Mouse (Mus musculus) heart, adult 18-20 months (tissue): ENCODE results near the gene Cmtr1. TPM values are rescaled to one million over a fixed set of nuclear protein-coding genes. Genes with fewer than 3 reads are reported as not detected.

Experiments
- DNase-seq, 2 experiments: peaks; one replicate each; pipeline ENCODE4 v3.0.0; 2021 to 2022; ENCODE audit warnings: mixed read lengths in 1 of 2
- total RNA-seq, 2 experiments: library from RNA; stranded (reverse); gene quantifications; 2 replicates each; pipeline ENCODE4 v1.2.3; 2021

Cmtr1 gene
- total RNA-seq, 2 experiments from 2014 or later: 55.9 to 65.9 TPM

DNA sequence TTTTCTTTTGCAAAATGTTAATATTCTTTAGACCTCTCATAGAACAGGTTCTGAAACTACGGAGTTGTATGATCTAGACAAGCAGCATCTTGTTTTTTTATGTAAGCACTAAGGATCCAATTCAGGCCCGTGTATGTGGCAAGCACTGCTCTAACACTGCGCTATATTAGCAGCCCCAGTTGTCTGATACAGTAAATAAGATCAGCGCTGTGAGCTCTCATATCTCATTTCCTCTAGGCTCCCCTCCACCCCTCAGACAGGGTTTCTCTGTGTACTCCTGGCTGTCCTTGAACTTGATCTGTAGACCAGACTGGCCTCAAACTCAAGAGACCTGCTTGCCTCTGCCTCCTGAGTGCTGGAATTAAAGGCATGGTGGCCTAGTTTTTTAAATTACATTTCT is 8.6 kb downstream of the Cmtr1 start:
- no peak for DNase-seq

DNA sequence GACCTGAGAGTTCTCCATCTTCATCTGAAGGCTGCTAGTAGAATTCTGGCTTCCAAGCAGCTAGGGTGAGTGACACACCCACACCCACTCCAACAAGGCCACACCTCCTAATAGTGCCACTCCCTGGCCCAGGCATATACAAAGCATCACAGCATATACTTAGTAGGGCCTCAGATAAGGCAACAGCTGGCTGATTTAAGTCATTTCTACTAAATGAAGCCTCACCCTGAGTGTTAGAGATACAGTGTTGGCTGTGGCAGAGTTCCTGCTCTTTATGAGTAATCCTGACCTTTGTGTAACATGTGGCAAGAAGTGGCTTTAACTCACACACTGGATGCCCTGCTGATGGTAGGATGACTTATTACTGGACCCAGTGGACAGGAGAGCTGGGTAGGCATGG is 9.5 kb downstream of the Cmtr1 start:
- DNase-seq: no peak

DNA sequence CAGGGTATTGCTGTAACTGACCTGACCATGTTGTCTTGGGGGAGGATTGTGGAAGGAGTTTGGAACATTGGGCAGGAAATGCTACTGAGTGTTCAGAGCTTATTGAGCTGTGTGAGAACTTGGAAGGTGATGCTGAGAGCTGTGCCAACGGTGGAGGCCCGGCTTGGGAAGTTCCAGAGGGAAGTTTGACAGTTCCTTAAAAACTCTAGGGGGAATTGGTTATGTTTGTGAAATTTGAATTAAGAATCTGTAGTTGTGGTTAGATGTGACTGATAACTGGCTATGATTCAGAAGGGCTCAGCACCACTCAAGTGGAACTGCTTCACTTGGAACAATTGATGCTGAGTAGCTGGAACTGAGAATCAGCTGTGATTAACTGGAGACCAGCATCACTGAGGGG is 10.6 kb downstream of the Cmtr1 start:
- peak; percentile 26 to 49 for DNase-seq

DNA sequence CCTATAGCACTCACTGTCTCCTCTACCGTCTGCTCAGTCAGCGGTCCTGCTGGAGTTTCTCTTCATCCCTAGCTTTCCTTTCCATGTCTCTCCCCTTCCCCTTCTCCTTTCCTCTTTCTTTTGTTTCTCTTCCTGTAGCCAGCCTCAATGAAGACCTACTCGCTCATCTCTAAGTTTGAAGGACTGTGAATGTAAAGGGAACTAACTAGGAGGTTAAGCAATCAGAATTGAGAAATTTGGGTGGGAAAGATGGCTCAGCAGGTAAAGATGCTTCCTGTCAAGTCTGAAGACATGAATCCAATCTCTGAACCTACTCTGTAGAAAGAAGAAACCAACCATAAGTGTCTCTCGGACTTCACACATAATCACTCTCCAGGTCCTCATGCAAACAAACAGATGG is 12.9 kb downstream of the Cmtr1 start:
- DNase-seq: no peak

DNA sequence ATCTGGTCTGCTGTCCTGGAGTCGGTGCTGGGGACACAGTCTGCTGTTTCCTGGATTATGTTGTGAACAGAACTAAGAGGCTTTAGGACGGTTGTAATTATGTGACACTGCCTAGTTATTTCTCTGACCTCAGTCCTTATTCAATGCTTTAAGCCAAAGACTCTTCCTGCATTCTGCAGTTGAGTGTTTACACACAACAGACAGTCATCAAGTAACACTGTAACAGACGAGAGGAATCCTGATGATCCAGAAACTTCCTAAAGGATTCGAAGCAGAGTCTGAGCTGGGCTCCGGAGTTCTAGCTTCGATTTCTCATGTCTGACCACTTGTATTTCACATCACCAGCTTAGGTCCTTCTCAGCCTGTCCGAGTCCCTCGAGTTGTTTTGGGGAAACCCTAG is 18.1 kb downstream of the Cmtr1 start:
- no peak for DNase-seq

DNA sequence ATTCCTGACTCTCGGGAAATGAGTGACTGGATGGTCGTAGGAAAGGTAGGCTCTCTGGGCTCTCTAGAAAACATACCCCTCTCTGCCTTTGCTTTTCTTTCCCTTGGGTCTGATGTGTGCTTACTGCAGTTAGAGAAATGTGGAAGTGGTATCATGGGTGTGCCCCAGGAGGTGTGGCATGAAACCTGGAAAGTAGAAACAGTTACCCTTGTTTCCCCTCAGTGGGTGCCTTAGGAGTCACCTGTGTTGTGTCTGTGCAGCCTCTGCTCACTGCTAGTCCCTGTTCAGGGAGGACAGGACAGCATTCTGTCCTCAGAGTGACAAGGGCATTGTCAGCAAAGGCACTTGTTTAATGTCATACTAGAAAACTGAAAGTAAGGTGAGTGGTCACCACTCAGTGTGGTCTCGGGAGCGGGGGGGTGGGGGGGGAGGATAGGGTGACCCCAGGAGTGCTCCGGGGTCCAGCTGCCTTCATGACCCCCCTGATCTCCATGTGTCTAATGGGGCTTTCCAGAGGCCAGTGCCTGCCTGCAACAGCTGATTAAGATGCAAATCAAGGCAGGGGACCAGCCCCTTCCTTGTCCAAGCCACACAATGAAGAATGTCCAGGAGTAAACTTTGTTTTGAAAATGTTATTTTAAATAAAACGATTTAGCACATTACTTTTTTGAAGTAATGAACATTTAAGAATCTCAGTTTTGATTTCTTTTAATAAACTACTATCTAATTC is 18.8 kb downstream of the Cmtr1 start:
- no peak for DNase-seq

DNA sequence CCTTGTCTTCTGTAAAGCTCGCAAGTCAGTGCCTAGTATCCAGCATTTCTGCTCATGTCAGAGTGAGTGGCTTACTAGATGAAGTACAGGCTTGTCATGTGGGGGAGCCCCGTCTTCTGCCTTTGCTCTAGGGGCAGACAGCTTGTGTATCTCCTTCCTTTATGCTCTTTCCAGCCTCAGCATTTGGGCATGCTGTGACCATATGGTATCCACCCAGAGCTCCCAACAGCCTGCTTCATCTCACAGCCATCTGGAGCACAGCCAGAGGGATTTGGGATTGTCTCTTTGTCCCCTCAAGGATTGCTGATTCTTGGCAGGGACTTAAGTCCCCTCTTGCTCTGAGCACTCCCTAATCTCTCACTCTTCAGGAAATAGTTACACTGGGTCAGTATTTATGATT is 19.8 kb downstream of the Cmtr1 start:
- no peak for DNase-seq

DNA sequence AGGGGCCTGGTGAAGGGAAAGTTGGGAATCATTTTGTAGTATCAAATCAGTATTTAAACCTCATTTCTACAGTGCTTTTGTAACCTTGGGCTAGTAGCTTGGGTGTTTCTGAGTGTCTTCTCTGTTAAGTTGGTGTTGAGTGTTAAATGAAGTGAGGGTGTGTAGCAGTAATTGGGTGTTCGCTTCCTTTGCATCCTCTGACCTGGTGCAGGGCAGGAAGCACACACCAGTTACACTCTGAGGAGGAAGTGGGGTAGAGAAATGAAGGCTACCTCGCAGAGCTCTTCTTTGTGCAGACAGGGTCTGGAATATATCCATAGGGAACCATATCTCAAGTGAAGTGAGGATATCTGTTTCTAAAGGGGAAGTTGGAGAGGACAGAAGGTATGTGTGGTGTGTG is 20.5 kb downstream of the Cmtr1 start:
- no peak for DNase-seq

DNA sequence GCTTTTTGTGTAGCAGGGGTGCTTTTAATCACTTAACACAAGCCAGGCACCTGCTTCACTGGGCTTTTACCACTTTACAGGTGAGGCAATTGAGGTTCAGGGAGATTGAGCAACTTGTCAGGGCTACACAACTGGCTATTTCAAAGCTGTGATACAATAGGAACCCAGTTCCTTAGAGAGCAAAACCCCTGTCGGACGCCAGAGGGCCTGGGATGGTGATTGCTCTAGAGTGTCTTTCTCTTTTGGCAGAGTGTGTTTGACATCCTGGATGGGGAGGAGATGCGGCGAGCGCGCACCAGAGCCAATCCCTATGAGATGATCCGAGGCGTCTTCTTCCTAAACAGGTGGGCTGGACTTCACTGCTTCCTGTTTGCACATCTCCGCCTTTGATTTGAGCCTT is 21.3 kb downstream of the Cmtr1 start:
- no peak for DNase-seq

DNA sequence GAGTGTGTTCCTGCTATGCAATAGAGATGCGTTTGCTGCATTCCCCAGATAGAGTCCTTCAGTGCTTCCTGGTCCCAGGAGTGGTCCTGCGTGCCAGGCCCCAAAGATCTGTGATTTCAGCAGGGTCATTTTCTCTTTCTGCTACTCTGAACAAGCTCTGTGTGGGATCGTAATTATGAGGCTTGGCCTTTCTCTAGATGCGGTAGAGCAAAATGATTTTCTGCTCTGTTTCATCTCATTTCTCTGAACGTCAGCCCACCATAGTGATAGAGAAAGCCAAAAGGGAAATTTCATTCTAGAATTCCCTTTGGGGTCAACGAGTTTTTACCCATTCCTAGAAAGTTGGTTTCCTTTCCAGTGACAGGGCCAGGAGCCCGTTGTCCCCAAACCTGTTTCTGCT is 21.9 kb downstream of the Cmtr1 start:
- DNase-seq: no peak

DNA sequence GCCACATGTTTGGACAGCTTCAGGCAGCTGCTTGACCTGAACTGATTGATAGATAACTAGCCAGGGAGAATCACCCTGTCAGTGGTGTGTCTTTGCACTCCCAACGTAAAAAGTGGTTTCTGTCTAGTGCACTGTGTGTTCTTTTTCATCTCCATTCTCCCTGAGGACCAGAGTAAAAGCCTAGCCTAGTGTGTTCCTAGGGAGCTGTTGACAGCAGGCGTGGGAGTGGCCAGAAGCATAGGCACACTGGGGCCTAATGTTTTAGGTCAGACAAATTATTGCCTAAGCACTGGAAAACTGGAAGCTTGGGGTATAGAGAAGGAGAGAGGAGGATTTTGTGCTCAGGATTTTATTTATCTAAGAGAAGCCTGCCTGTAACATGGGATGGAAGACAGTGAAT is 22.7 kb downstream of the Cmtr1 start:
- peak; percentile 38 to 42 for DNase-seq

DNA sequence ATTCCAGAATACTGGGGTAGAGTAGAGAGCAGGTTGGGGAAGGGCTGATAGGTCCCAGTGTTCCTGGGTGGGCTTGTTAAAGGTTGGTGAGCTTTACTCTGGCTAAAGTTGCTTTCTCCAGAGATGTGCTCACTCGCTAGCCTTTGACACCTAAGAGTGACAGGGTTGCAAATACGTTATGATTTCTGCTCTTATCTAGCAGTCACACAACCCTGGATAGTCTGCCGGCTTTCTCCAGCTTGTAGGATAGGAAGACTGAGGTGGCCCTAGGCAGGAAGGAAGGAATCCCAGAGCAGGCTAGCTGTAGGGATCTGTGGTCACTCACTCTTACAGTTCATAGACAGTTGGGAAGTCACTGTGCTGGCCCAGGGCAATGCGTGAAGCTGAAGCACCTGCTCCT is 23.9 kb downstream of the Cmtr1 start:
- no peak for DNase-seq

DNA sequence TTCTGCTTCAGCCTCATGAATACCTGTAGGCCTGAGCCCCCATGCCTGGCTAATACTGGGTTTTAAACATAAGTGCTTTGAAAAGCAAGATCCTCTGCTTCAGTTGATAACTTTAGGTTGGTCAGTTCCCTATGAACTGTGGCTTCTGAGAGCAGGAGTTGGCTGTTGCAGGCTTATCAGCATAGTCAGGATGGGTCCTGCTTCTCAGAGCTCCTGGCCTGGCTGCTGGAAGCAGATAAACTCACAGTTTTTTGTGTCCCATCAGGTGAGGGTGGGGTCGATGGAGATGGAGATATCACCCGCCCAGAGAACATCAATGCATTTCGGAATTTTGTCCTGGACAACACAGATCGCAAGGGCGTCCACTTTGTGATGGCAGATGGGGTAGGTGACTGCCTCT is 26.4 kb downstream of the Cmtr1 start:
- no peak for DNase-seq

DNA sequence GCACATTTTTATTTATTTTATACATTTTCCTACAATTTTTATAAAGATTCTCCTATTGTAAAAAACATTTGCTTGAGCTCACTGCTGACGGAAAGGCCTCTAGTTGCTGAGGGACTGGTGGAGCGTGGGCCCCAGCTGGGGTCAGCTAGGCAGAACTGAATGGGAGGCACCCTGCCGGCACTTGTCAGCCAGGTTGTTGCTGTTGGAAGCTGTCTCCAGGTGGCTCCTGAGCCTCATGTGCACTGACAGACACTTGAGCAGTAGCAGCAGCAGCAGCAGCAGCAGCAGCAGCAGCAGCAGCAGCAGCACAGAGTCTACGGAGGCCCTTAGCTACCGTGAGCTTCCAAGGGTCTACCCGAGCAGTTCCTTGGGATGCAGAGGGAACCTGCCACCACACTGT is 27.0 kb downstream of the Cmtr1 start:
- DNase-seq: no peak

DNA sequence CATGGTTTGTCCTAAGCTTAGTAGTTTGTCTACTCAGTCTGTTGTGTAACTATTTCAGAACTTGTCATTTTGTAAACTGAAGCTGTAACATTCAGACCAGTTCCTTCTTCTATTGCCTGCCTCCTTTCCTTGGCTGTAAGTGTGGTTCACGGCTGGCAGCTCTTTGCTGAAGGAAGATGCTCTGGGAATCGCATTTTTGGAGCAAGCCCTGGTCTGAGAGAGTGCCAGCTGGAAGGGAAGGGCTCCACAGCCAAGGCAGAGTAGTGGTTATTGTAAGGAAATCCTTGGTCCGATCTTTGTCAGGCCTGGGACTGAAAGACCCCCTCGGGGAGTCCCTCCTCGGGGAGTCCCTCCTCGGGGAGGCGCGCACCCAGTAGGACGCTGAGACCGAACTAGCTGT is 28.2 kb downstream of the Cmtr1 start:
- no peak for DNase-seq

DNA sequence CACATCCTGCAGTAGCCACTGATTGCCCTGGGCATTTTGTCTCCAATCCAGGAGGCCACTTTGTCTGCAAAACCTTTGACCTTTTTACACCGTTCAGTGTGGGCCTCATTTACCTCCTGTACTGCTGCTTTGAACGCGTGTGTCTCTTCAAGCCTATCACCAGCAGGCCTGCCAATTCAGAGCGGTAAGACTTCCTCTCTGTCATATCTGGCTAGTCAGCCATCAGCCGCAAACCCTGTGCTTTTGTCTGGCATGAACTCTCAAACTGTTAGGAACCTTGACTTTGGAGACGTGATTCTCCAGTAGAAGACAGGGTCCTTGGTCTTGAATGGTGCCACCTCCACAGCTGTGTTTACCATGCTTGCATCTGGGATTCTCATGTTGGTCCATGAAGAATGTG is 29.9 kb downstream of the Cmtr1 start:
- DNase-seq: no peak

DNA sequence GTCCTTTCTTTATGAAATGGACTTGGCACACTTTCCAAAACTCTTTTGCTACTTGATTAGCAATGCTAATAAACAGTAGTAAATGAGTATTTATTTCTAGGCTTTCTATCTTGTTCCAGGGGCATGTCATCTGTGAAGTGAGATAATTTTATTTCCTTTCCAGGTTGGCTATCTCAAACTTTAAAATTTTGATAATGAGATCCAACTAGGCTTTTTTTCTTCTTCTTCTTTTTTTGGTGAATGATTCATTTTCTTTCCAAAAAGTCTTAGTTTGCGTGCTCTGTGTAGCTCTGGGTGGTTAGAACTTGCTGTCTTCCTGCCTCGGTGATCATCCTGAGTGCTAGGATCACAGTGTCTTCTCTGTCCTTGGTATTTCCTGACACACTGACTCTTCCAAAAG is 32.4 kb downstream of the Cmtr1 start:
- DNase-seq: no peak

DNA sequence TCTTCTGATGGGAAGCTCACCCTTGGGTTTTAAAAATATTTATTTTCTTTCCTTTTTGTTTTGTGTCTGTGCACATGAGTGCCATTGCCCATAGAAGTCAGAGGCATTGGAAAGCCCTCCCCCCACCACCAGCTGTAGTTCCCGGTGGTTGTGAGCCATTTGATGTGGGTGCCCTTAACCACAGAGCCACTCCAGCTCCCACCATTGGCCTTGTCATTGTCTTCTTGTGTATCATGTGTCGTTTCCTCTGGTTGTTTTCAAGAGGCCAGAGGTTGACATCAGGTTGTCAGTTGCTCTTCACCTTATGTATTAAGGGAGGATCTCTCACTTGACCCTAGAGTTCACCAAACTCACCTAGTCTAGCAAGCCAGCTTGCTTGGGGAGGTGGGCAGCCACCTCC is 33.2 kb downstream of the Cmtr1 start:
- DNase-seq: no peak

DNA sequence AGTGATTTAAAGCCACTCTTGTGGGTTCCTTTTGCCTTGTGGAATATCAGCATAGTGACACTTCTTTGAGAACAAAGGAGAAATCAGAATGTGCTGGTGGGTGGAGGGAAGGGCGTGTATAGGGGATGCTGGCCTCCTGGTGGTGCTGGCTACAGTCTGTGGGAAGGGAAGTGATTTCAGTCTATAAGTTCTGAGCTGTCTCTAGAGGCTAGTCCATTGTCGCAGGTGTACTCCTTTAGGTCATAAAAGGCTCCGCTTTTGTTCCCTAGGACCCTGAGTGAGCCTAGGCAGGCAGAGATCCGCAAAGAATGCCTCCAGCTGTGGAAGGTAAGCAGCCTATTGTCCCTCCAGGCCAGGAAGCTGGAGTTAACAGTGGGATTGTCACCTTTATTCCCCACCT is 34.1 kb downstream of the Cmtr1 start:
- no peak for DNase-seq

DNA sequence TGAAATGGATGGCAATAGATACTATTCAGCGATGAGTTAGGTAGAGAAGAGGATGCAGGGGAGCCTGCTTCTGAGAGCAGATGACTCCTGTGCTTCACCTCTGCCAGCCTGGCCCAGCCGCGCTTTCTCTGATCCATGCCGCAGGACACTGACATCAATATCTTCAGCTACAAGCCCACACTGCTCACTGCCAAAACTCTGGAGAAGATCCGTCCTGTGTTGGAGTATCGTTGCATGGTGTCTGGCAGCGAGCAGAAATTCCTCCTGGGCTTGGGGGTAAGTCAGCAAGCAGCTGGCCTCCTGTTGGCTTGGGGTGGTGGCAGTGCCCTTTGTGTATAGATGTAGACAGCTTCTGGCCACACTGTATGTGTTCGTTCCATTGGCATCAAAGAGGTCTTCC is 36.5 kb downstream of the Cmtr1 start:
- no peak for DNase-seq

DNA sequence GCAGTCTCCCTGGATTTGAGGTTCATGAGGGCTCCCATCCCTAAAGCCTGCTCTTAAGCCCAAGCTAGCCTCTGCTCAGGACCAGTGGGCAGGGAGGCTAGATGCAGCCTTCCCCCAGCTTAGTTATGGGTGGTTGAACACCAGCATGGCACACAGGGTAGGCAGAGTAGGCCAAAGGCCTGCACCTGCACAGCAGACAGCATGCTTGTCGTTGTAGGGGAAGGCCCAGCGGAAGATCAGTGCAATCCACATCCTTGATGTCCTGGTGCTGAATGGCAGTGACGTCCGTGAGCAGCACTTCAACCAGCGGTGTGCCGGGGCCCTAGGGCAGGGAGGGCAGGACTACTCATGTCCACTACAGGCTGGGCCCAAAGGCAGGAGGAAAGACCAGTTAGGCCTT is 38.0 kb downstream of the Cmtr1 start:
- no peak for DNase-seq

DNA sequence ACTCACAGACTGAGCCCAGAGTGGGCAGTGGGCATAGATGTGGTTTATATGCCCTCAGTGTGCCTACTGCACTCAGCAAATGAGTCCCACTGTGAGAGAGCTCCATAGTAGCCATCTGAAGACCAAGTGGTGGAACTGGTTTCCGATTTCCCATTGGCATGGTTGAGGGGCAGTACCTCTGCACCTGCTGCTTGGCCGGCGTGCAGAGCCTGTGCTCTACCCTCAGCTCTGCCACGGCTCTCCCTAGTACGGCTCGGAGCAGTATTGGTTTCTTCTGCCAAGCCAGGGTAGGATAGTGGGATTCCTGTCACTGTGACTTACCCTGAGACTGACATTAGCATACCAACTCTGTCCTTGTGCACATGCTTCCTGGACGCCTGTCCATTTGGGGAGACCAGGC is 40.2 kb downstream of the Cmtr1 start:
- no peak for DNase-seq

DNA sequence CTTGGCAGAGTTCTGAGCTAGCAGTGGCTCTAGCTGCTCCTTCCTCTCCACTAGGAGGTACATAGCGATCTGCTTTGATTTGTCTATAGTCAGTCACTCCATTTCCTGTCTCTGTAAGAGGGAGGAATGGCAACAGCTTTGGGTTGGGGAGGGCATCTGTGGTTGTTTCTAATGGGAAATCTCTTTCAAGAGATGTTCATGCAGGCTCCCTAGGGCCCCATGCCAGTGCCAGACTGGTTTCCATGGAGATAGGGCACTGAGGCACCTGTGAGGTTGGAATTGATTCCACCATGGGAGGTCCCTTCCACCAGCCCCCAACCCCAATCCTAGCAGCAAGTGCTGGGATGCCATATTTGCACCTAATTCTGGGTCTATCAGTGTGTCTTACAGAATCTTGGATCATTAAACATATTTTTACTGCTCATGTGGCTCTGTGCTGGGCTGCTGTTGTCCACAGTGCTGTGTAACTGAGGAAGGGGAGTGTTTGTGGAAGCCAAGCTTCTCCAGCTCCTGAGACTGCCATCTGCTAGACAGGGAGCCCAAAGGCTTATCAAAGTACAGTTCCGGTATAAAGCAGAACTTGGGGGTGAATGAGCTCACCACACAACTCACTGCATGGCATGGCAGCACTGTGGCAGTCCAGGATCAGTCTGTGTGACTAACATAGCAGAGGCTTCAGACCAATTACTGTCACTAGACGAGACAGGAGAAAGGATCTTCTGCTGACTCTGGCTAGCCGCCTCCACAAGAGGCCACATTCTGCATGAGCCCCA is 42.7 kb downstream of the Cmtr1 start:
- no peak for DNase-seq

DNA sequence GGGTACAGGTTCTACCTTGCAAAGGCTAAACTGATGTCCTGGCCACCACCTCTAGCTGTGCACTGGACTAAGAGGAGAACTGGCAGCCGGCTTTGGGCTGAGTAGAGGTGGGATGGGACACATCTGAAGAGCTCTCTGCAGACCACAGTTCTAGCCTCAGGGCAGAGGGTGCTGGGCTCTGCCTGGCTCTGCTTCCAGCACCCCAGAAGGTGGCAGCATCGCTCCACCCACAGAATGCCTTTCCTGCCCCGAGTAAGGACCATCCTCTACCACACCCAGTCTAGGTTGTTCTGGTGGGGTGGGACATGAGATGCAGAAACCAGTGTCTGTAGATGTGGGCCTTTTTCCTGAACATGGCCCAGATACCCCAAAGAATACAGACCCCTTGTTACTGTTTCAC is 44.4 kb downstream of the Cmtr1 start:
- peak; percentile 29 to 62 for DNase-seq
